Mouse (Mus musculus) layer of hippocampus, adult 9-10 months (tissue): ENCODE measurements around the gene Gm20388.

Source experiments
- DNase-seq: peaks from one replicate; pipeline ENCODE4 v3.0.0; 2022; ENCODE audit warnings: low spot score

Gene Gm20388

GRCm38 (mm10) chr8:123729786-123730411, 3819.3 kb downstream of the Gm20388 start:
- DNase-seq = no peak

- DNase-seq = no peak
These were observed 3821.7 kb downstream of the Gm20388 start for GRCm38 (mm10) chr8:123732332-123732731.

GRCm38 (mm10) chr8:123734486-123734885, 3823.8 kb downstream of the Gm20388 start:
- DNase-seq = no peak

GRCm38 (mm10) chr8:123736974-123737373, 3826.3 kb downstream of the Gm20388 start:
- DNase-seq = no peak

- DNase-seq = no peak
These were observed 3829.6 kb downstream of the Gm20388 start for GRCm38 (mm10) chr8:123740263-123740662.

- no peak for DNase-seq
These were observed 3830.6 kb downstream of the Gm20388 start for GRCm38 (mm10) chr8:123741232-123741631.

- no peak for DNase-seq
These were observed 3835.8 kb downstream of the Gm20388 start for GRCm38 (mm10) chr8:123746488-123746887.

GRCm38 (mm10) chr8:123747772-123748171, 3837.1 kb downstream of the Gm20388 start:
- DNase-seq = no peak

- no peak for DNase-seq
These were observed 3839.6 kb downstream of the Gm20388 start for GRCm38 (mm10) chr8:123750171-123750693.

GRCm38 (mm10) chr8:123752773-123753468, 3842.3 kb downstream of the Gm20388 start:
- no peak for DNase-seq

GRCm38 (mm10) chr8:123753604-123754375, 3843.1 kb downstream of the Gm20388 start:
- no peak for DNase-seq

GRCm38 (mm10) chr8:123754538-123755431, 3844.1 kb downstream of the Gm20388 start:
- no peak for DNase-seq

GRCm38 (mm10) chr8:123756901-123757300, 3846.3 kb downstream of the Gm20388 start:
- DNase-seq = no peak

- no peak for DNase-seq
These were observed 3848.3 kb downstream of the Gm20388 start for GRCm38 (mm10) chr8:123758935-123759334.

- no peak for DNase-seq
These were observed 3849.3 kb downstream of the Gm20388 start for GRCm38 (mm10) chr8:123759933-123760332.

- DNase-seq = no peak
These were observed 3849.9 kb downstream of the Gm20388 start for GRCm38 (mm10) chr8:123760579-123760978.

- DNase-seq = no peak
These were observed 3850.7 kb downstream of the Gm20388 start for GRCm38 (mm10) chr8:123761266-123761882.

GRCm38 (mm10) chr8:123761883-123762270, 3851.2 kb downstream of the Gm20388 start:
- DNase-seq = no peak

GRCm38 (mm10) chr8:123763355-123763754, 3852.7 kb downstream of the Gm20388 start:
- DNase-seq = no peak

- DNase-seq = no peak
These were observed 3854.0 kb downstream of the Gm20388 start for GRCm38 (mm10) chr8:123764671-123765070.

GRCm38 (mm10) chr8:123766516-123766915, 3855.9 kb downstream of the Gm20388 start:
- DNase-seq = no peak
